Mouse (Mus musculus): ENCODE data around the gene Zfp553. TPM values are rescaled to one million over a fixed set of nuclear protein-coding genes. Genes with fewer than 3 reads are reported as not detected.
A peak's percentile ranks its signal among the peaks of the same experiment; 100 is the strongest.

Gene Zfp553
- total RNA-seq, 2 experiments from 2014 or later: 6.8 to 8.8 TPM

GRCm38 (mm10) chr7:127209851-127210250, 23.0 kb upstream of the Zfp553 start:
- intact Hi-C loops (cut with DNase I): no loop called here
- no peak for DNase-seq

DNA sequence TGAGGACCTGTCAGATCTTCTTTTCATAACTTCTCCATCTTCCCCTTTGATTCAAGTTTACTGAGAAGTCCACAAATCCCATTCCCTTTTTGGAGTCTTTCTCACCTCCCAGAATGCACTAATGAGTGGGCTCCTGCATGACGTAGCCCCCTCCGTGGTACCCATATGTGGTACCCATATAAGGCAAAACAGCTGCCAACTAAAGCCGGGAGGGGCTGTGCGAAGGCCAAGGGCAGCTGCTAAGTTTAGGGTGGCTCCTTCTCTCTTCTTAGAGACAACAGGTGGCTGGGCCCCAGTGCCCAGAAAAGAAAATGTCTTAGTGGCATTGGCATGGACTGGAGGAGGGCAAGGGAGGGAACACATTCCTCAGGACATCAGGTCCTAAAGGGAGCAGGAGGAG, 22.6 kb upstream of the Zfp553 start:
- intact Hi-C loops (cut with DNase I): no loop called here
- DNase-seq: no peak

- no peak for DNase-seq
- intact Hi-C loops (cut with DNase I): no loop called here
These were observed 21.7 kb upstream of the Zfp553 start for GRCm38 (mm10) chr7:127211014-127211745.

DNA sequence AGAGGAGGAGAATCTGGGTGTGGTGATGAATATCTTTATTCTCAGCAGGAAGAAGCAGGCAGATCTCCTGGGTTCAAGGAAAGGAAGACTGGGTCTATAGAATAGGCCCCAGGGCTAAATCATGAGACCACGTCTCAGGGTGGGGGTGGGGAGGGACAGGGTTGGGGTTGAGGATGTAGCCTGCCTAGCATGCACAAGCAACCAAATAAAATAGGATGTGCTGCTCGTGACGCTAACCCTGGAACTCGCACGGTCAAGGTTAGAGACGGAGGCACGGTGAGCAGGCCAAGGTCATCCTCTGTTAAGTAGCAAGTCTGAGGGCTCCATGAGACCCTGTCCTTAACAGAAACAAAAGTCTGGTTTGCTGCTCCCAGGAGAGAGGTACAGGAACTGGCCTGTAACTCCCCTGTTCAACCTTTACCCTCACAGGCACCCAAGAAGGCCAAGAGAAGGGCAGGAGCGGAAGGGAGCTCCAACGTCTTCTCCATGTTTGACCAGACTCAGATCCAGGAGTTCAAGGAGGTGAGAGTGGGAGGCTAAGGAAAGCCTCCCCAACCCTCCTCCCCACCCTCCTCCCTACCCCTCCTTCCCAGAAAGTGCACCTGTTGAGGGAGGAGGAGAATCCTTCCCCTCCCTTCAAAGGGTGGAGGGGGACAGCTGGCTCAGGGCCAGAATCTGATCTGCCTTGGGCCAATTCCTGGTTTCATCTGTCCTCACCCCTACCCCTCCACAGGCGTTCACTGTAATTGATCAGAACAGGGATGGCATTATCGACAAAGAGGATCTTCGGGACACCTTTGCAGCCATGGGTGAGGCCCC, 20.2 kb upstream of the Zfp553 start:
- no peak for DNase-seq
- intact Hi-C loops (cut with DNase I): no loop called here

DNA sequence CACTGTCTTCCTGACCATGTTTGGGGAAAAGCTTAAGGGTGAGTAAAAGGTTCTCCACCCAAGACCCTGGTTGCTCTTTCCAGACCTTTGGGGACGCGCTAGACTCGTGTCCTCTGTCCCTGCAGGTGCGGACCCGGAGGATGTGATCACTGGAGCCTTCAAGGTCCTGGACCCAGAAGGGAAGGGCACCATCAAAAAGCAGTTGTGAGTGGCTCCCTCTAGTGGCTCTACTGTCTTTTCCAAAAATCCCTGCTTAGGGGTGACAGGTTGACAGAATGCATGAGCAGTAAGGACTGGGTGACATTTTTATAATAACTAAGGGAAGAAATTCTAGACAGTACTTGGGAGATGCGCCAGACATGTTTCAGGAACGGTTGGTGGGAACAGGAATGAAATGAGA, 19.4 kb upstream of the Zfp553 start:
- DNase-seq: peak in 1 of 2 experiments; percentile 66
- intact Hi-C loops (cut with DNase I): no loop called here

DNA sequence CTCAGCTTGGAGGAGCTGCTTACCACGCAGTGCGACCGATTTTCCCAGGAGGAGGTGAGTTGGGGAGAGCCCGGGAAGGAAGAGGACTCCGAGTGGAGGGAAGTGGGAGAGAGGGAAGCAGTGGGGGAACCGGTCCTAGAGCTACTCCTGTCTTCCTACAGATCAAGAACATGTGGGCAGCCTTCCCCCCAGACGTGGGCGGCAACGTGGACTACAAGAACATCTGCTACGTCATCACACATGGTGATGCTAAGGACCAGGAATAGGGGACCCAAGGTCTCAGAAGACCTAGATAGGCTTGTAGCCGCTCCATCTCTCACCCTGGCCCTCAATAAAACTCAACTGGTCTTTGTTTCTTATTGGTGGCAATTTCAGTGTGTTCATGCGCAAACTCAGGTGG, 18.9 kb upstream of the Zfp553 start:
- intact Hi-C loops (cut with DNase I): loop anchor here (2.0 kb wide), 1 partner anchor 15 kb away; no protein-coding TSS in a partner anchor
- DNase-seq: no peak

DNA sequence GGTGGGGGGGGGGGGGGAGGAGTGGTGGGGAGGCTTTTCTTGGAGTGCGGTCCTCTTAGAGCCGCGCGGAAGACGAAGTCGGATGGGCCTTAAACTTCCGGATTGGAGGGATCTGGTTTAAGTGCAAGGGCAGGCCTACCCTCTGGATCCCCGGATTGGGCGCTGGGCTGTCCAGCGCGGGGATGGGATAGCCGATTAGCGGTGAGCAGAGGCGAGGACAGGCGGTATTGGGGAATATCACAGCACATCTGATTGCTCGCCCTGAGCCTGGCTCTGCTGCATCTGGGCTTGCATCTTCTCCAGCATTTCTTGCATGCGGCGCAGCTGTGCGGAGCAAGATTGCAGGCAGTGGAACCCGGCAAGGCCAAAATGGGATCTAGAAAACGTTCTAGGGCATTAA, 18.3 kb upstream of the Zfp553 start:
- no peak for DNase-seq
- intact Hi-C loops (cut with DNase I): loop anchor here (2.0 kb wide), 1 partner anchor 14 kb away; no protein-coding TSS in a partner anchor

- DNase-seq: peak; percentile 79 to 84
- intact Hi-C loops (cut with DNase I): loop anchor here (2.0 kb wide), 1 partner anchor 14 kb away; no protein-coding TSS in a partner anchor
These were observed 17.6 kb upstream of the Zfp553 start for GRCm38 (mm10) chr7:127214981-127215871.

DNA sequence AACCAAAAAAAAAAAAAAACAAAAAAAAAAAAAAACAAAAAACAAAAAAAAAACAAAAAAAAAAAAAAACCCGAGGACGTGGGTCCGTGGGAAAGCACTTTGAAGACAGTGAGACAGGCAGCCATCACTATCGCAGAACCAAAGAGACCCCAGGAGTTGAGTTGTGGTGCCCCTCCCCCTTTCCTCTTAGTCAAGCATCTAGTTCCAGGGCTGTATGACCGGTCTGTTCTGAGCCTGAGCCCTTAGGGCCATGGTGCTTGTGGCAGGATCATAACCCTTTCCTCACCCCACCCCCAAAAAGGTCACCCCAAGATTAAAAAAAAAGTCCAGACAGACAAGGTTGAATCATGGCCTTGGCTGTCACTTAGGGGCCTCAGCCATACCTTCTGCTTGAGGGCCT, 16.6 kb upstream of the Zfp553 start:
- no peak for DNase-seq
- intact Hi-C loops (cut with DNase I): no loop called here

GRCm38 (mm10) chr7:127217475-127217874, 15.4 kb upstream of the Zfp553 start:
- intact Hi-C loops (cut with DNase I): no loop called here
- no peak for DNase-seq

DNA sequence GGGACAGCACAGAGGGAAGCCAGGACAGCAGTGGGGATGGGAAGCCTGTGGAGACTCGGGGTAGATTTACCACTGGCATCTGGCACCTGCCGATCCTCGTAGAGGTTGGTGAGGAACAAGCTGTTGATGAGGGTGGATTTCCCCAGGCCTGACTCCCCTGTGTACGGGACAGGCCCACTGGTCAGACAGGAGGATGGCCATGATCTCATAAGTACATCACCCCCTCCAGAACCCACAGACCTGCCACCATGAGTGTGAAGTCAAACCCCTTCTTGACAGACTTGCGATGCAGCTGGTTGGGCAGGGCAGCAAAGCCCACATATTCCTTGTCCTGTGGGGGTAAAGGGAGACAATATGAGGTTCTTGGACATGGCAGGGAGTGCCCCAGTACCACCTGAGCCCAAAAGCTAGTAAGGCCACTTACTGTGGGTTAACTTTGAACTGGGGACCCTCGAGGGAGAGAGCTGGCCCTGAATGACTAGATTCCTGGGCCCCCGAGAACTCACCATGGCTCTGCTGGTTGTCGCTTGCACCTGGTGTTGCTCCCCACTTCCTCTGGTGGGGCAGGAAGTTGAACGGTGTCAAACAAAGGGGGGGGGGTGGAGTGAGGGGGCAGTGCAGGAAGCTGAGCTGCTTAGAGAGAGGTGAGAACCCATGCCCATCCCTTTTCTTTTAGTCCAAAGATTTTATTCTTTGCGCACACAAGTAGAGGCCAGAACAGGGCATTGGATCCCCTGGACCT, 14.8 kb upstream of the Zfp553 start:
- intact Hi-C loops (cut with DNase I): no loop called here
- no peak for DNase-seq

DNA sequence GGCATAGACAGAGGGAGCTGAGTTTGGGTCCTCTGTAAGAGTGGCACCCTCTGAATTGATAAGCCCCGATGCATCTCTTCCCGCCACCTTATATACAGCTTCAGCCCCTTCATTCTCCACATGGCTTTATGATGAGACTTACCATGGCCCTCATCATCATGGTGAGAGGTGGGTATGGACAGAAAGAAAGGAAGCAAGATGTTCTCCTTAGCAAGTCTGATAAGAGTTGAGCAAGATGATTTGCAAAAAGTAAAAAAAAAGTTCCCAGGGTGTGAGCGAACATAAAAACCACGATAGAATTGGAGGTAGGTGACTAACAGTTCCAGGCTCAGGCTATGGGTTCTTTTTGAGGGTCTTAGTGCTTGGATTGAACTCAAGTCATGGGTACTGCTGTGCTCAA, 14.2 kb upstream of the Zfp553 start:
- no peak for DNase-seq
- intact Hi-C loops (cut with DNase I): no loop called here

DNA sequence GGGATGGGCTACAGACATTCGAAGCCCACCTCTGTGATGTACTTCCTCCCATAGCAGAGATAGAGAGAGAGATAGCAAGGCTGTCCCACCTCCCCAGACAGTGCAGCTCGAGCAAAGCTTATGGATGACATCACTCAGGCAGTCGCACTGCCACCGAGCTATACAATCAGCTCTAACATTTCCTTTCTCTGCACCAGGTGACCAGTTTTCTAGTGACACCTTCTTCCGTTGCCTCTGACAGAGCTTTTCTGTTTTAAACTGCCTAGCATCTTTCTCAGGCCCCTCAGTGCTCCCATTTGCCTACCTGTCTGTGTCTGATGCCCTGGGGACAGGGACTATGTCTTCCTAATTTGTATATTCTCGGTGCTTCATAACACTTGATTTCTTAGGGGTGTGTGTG, 12.4 kb upstream of the Zfp553 start:
- intact Hi-C loops (cut with DNase I): no loop called here
- DNase-seq: no peak

GRCm38 (mm10) chr7:127223106-127223505, 9.8 kb upstream of the Zfp553 start:
- intact Hi-C loops (cut with DNase I): no loop called here
- no peak for DNase-seq

DNA sequence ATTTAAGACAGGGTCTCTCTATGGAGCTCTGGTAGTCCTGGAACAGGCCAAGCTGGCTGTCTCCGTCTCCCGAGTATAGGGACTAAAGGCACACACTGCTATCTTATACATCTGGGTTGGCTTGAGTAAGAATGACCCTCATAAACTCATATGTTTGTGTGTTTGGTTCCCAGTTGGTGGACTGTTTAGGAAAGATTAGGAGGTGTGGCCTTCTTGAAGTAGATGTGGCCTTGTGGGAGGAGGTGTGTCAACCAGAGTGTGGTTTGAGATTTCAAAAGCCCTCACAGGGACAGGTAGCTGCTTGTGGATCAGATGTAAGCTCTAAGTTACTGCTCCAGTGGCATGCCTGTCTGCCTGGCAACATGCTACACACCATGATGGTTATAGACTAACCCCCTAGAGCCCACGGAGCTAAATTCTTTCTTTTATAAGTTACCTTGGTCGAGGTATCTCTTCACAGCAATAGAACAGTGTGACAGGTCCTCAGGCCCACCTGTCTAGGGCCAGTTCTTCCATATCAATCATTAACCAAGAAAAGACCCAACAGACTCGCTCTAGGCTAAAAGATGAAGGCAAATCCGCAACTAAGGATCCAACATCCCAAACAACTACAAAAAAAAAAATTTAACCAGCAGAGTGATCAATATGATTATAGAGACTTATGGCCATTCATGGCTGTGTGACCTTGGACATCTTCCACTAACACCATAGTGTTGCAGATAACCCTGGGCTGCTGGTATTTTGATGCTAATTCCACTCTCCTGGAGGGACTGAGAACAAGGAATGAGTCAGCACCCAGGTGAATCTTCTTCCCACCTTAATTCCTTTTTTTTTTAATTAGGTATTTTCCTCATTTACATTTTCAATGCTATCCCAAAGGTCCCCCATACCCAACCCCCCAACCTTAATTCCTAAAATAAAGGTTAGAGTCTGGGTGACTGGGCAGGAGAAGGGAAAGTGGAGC, 9.1 kb upstream of the Zfp553 start:
- intact Hi-C loops (cut with DNase I): no loop called here
- no peak for DNase-seq

DNA sequence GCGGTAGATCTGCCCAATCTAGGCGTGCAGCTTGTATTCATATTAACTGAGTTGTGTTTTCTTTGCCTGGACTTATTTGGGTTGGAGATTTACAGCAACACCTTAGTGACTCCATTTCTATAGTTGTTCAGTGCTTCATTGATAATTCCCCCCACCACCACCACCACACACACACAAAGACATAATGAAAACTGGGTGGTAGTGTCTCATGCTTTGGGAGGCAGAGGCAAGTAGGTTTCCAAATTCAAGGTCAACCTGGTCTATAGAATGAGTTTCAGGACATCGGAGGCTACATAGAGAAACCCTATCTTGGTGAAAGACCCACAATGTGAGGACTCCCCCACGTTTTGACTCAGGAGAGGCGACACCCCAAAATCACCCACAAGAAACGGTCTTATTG, 8.2 kb upstream of the Zfp553 start:
- intact Hi-C loops (cut with DNase I): loop anchor here (5.0 kb wide), 1 partner anchor 92 kb away; no protein-coding TSS in a partner anchor
- no peak for DNase-seq

DNA sequence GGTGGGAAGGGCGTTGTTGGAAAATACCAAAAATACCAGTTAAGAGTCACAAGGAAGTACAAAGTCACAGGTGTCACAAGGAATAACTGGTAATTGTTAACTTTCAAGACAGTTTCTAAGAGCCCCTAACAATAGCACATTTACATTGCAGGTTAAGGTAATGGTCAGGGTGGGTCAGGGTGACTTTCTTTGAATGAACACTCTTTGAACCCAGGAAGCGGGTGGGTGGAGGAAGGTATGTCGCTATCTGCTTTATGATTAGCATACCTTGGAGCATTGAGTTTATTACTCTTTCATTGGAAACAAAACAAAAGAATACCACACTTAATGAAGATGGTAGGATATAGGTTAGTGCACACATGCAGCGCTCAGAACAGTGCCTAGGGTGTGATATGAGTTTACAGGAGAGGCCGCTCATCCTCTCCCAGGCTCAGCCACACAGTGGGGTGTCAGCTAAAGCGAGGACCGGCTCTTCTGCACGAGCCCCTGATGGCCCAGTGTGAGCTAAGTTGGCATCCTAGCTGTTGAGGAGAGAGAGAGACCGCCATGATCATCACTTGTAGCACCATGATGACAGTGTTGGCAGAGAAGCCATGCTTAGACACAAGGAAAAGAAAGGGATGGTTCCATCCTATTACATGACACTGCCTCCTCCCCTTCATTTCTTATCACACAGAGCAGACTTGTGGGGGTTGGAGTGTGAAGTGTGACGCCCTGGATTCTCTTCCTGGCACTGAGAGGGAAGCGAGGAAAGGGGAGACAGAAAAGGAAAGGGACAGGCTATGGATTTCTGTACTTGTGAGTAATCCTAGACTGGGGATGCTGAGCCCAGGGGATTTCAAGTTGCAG, 7.5 kb upstream of the Zfp553 start:
- intact Hi-C loops (cut with DNase I): loop anchor here (5.0 kb wide), 1 partner anchor 93 kb away; no protein-coding TSS in a partner anchor
- DNase-seq: no peak

All from heart, postnatal 10 days (tissue).